Mouse (Mus musculus) embryonic facial prominence, embryonic 14.5 days (tissue): ENCODE results near the gene Acp5. TPM values are rescaled to one million over a fixed set of nuclear protein-coding genes. Genes with fewer than 3 reads are reported as not detected.
A peak's percentile ranks its signal among the peaks of the same experiment; 100 is the strongest.

Experiments used
- ATAC-seq: fragments of 200-750 bp; cut with Nextera tagmentation; 2 replicates; pipeline ENCODE4 v1.8.0; 2017; ENCODE audit warnings: low read depth, moderate number of reproducible peaks, moderate TSS enrichment
- DNase-seq: peaks from one replicate; pipeline ENCODE4 v3.0.0-alpha.2; 2015; ENCODE audit warnings: low spot score
- H3K27ac ChIP-seq: fragments of 300-500 bp; sonication (generic); replicated peaks from 2 replicates; pipeline ENCODE4 v1.5.1; 2014; ENCODE audit warnings: low read depth, mild to moderate bottlenecking, low read length, moderate library complexity
- H3K27me3 ChIP-seq: fragments of 300-500 bp; sonication (generic); replicated peaks from 2 replicates; pipeline ENCODE4 v1.6.1; 2014; ENCODE audit warnings: low read length; ENCODE audit not compliant: control insufficient read depth, insufficient read depth
- H3K36me3 ChIP-seq: fragments of 300-500 bp; sonication (generic); 2 replicates; pipeline ENCODE4 v1.6.1; 2014; ENCODE audit warnings: low read length, mixed read lengths; ENCODE audit not compliant: control insufficient read depth, insufficient read depth
- H3K4me1 ChIP-seq: fragments of 300-500 bp; sonication (generic); 2 replicates; pipeline ENCODE4 v1.6.1; 2014; ENCODE audit warnings: antibody characterized with exemption, low read length; ENCODE audit not compliant: control insufficient read depth, insufficient read depth
- H3K4me2 ChIP-seq: fragments of 300-500 bp; sonication (generic); 2 replicates; pipeline ENCODE4 v1.6.1; 2014; ENCODE audit warnings: low read depth, mild to moderate bottlenecking, low read length, moderate library complexity, mixed read lengths
- H3K4me3 ChIP-seq: fragments of 300-500 bp; sonication (generic); 2 replicates; pipeline ENCODE4 v1.5.1; 2014; ENCODE audit warnings: low read depth, mild to moderate bottlenecking, low read length
- H3K9ac ChIP-seq: fragments of 300-500 bp; sonication (generic); 2 replicates; pipeline ENCODE4 v1.6.1; 2014; ENCODE audit warnings: low read depth, mild to moderate bottlenecking, low read length, moderate library complexity, mixed read lengths
- H3K9me3 ChIP-seq: fragments of 300-500 bp; sonication (generic); 2 replicates; pipeline ENCODE4 v1.6.1; 2016; ENCODE audit warnings: low read length; ENCODE audit not compliant: control insufficient read depth
- WGBS: fragments of 180-500 bp; shearing (Covaris S2); extraction: QIAGEN DNeasy Blood & Tissue Kit; methylation state at CpG from one replicate; pipeline ENCODE4 v1.1.7; 2014; 5-methylcytosine and 5-hydroxymethylcytosine counted together
- polyA plus RNA-seq: library from polyadenylated mRNA; unstranded; fragments of >200 nt; fragmentation: Nextera tagmentation; extraction: Ambion mirVana; gene quantifications from 2 replicates; pipeline ENCODE4 v1.2.1, GENCODE M21; 2014

Acp5 gene
- polyA plus RNA-seq, 1 experiment from 2014 or later, result 36.1 TPM

DNA sequence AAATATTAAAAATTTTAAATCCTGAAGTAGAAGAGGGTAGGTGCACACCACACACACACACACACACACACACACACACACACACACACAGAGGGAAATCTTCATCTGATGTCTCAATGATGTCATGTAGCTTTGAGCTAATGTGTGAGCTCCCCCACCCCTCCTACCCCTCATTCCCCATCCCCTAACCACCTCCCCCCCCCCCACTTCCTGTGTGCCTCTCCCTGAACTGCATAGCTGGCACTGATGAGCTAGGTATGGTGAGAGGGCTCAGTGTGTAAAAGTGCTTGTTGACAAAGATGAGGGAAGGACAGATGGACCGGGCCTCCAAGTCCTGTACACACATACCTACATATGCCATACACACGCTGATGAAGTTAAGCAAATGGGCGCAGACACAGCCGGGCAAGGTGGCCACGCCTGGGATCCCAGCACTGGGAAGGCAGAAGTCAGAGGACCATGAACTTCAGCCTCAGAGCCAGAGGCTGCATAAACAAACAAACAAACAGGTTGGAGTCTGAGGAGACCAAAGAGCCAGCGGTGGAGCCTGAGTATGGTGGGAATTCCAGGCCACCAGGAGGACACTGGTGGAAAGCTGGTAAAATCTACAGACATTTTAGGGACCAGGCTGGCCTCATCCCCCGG lies 1.1 kb downstream of the Acp5 start:
- Histone ChIP-seq H3K4me1 (0 out of 2 replicates have a peak, but pooled peaks cover 11% of the 10 kb centered on the region), H3K9me3 (no peaks in the 10 kb centered on the region), H3K4me2 (no peak overlapping the region), H3K9ac (no peak overlapping the region), H3K4me3 (no peak overlapping the region), H3K27me3 (peaks cover 3% of the 10 kb centered on the region; the same call in 1 of the 2 replicates), H3K36me3 (no peaks in the 10 kb centered on the region), H3K27ac (no peak overlapping the region)
- WGBS, result 79% methylated on average over 7 of the region's 7 CpGs
- DNase-seq (no peak), ATAC-seq (no peak)

DNA sequence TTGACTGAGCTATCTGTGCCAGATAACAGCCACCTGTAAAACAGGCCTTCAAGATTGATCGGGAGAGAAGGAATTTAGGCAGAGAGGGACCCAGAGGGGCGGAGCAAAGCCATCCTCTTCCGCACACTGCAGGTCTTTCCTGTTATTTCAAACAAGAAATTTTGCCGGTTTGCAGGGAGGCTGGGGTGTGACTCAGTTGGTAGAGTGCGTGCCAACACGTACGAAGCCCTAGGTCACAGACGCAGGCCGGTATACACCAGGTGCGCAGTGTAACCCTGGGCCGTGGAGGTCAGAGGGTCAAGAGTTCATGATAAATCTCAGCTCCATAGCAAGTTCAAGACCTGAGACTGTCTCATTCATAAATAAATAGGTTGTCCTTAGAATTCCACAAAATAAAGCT lies 3.3 kb downstream of the Acp5 start:
- peak overlapping the region; percentile 74 for H3K4me2 ChIP-seq
- DNase-seq, result peak; percentile 37
- 52% methylated on average over 11 of the region's 11 CpGs for WGBS
- H3K27ac ChIP-seq, result no peak overlapping the region
- H3K4me1 ChIP-seq, result 0 out of 2 replicates have a peak, but pooled peaks cover 11% of the 10 kb centered on the region
- H3K4me3 ChIP-seq, result peak overlapping the region; percentile 38
- H3K9ac ChIP-seq, result peak overlapping the region; percentile 62; the same call in 1 of the 2 replicates
- ATAC-seq, result 0 out of 2 replicates have a peak, but pooled peaks have one; percentile 16
- H3K36me3 ChIP-seq, result no peaks in the 10 kb centered on the region
- peaks cover 3% of the 10 kb centered on the region; the same call in 1 of the 2 replicates for H3K27me3 ChIP-seq
- no peaks in the 10 kb centered on the region for H3K9me3 ChIP-seq

GRCm38 (mm10) chr9:22131226-22131981 lies 4.1 kb downstream of the Acp5 start:
- 0 out of 2 replicates have a peak, but pooled peaks cover 11% of the 10 kb centered on the region for H3K4me1 ChIP-seq
- 0 out of 2 replicates have a peak, but pooled peaks cover 3% of the 10 kb centered on the region for H3K27me3 ChIP-seq
- H3K4me3 ChIP-seq, result peak overlapping the region; percentile 38
- H3K9ac ChIP-seq, result peak overlapping the region; percentile 62
- WGBS, result 2% methylated on average over 21 of the region's 35 CpGs
- ATAC-seq (peak; percentile 60; the same call in 1 of the 2 replicates), DNase-seq (peak; percentile 61)
- no peaks in the 10 kb centered on the region for H3K9me3 ChIP-seq
- H3K27ac ChIP-seq, result no peak overlapping the region
- no peaks in the 10 kb centered on the region for H3K36me3 ChIP-seq
- H3K4me2 ChIP-seq, result peak overlapping the region; percentile 74

DNA sequence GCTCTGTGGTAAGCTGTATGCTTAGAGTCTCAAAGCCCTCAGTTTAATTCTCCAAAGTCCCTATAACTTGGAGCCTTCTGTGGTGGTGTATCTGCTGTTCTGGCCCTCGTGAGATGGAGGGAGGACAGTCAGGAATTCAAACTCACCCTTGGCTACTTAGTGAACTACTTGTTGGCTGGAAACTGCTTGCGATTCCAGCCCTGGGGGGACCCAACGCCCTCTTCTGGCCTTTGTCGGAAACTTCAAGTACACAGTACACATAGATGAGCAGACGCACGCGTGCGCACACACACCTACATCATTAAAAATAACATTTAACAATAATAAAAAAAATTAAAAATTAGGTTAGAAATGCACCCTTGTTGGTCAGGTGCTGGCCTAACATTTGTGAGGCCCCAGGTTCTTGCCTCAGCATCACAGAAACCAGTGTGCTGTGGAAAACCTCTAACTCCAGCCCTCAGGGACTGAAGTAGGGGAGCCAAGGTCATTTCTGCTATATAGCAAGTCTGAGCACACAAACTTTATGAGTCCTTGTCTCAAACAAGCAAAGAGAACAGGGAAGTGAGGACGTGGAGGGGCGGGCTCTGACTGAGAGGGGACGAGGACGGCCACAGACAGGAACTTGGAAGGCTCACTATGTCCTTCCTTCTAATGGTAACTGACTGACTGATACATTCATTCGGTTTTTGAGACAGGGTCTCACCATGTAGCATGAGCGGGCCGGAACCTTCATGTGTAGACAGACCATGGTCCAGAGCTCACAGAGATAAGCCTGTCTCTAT lies 10.1 kb downstream of the Acp5 start:
- no peak for DNase-seq
- H3K36me3 ChIP-seq, result no peaks in the 10 kb centered on the region
- no peak overlapping the region for H3K4me2 ChIP-seq
- no peaks in the 10 kb centered on the region for H3K9me3 ChIP-seq
- no peak overlapping the region for H3K4me3 ChIP-seq
- no peak overlapping the region for H3K27ac ChIP-seq
- no peaks in the 10 kb centered on the region for H3K27me3 ChIP-seq
- no peak for ATAC-seq
- H3K9ac ChIP-seq, result no peak overlapping the region
- 88% methylated on average over 15 of the region's 15 CpGs for WGBS
- H3K4me1 ChIP-seq, result no peaks in the 10 kb centered on the region

- Histone ChIP-seq H3K27ac (no peak overlapping the region), H3K4me3 (no peak overlapping the region), H3K9me3 (no peaks in the 10 kb centered on the region), H3K4me1 (no peaks in the 10 kb centered on the region), H3K36me3 (no peaks in the 10 kb centered on the region), H3K27me3 (no peaks in the 10 kb centered on the region), H3K9ac (no peak overlapping the region), H3K4me2 (no peak overlapping the region)
- 86% methylated on average over 3 of the region's 3 CpGs for WGBS
- DNase-seq (no peak), ATAC-seq (no peak)
Measured at GRCm38 (mm10) chr9:22124169-22124568, 11.3 kb downstream of the Acp5 start.

DNA sequence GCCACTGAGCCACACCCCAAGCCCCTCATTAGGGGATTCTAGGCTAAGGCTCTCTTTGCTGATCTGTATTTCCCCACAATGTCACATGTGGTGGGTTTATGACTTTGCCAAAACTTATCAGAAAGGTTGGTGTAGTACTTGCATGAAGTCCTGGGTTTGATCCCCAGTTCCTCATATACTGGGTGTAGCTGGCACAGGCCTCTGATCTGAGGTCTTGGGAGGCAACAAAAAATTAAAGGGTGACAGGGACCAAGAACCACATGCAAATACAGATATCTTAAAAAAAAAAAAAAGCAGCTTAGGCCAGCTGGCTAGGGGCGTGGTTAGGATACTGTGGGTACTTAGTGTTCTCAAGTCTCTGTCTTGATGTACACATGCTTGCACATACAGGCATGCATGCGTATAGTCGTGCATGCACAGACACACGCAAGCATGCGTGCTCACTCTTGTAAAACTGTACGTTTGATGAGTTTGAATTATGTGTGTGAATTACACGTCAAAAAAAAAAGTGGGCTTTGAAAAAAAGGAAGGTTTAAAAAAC lies 12.4 kb downstream of the Acp5 start:
- Histone ChIP-seq H3K4me1 (no peaks in the 10 kb centered on the region), H3K9ac (no peak overlapping the region), H3K9me3 (no peaks in the 10 kb centered on the region), H3K4me2 (no peak overlapping the region), H3K4me3 (no peak overlapping the region), H3K36me3 (no peaks in the 10 kb centered on the region), H3K27ac (no peak overlapping the region), H3K27me3 (no peaks in the 10 kb centered on the region)
- DNase-seq (no peak), ATAC-seq (no peak)
- WGBS, result 80% methylated on average over 7 of the region's 7 CpGs

GRCm38 (mm10) chr9:22122005-22122404 lies 13.5 kb downstream of the Acp5 start:
- Histone ChIP-seq H3K9ac (no peak overlapping the region), H3K9me3 (no peaks in the 10 kb centered on the region), H3K36me3 (no peaks in the 10 kb centered on the region), H3K4me2 (no peak overlapping the region), H3K4me1 (peaks cover 4% of the 10 kb centered on the region), H3K27ac (no peak overlapping the region), H3K4me3 (no peak overlapping the region), H3K27me3 (no peaks in the 10 kb centered on the region)
- DNase-seq (no peak), ATAC-seq (no peak)
- WGBS, result 76% methylated on average over 3 of the region's 3 CpGs

GRCm38 (mm10) chr9:22121545-22121944 lies 14.0 kb downstream of the Acp5 start:
- DNase-seq, result no peak
- Histone ChIP-seq H3K27ac (no peak overlapping the region), H3K9ac (no peak overlapping the region), H3K4me3 (no peak overlapping the region), H3K36me3 (no peaks in the 10 kb centered on the region), H3K4me1 (peaks cover 4% of the 10 kb centered on the region), H3K4me2 (no peak overlapping the region), H3K9me3 (no peaks in the 10 kb centered on the region), H3K27me3 (no peaks in the 10 kb centered on the region)
- ATAC-seq, result no peak
